Mouse (Mus musculus) heart, embryonic 12.5 days (tissue): ENCODE results near the gene Gba2. TPM values are rescaled to one million over a fixed set of nuclear protein-coding genes. Genes with fewer than 3 reads are reported as not detected.

Experiments used
- ATAC-seq: fragments of 200-750 bp; cut with Nextera tagmentation; 2 replicates; pipeline ENCODE4 v1.8.0; 2017; ENCODE audit warnings: moderate TSS enrichment, moderate library complexity; ENCODE audit not compliant: insufficient number of reproducible peaks, low FRiP score
- H3K27ac ChIP-seq: fragments of 300-500 bp; sonication (generic); 2 replicates; pipeline ENCODE4 v1.5.1; 2016; ENCODE audit warnings: mild to moderate bottlenecking, moderate library complexity; ENCODE audit not compliant: poor library complexity, severe bottlenecking
- H3K27me3 ChIP-seq: fragments of 300-500 bp; sonication (generic); replicated peaks from 2 replicates; pipeline ENCODE4 v1.6.1; 2016; ENCODE audit warnings: mild to moderate bottlenecking, moderate library complexity
- H3K36me3 ChIP-seq: fragments of 300-500 bp; sonication (generic); 2 replicates; pipeline ENCODE4 v1.6.1; 2016; ENCODE audit warnings: mild to moderate bottlenecking, moderate library complexity
- H3K4me1 ChIP-seq: fragments of 300-500 bp; sonication (generic); replicated peaks from 2 replicates; pipeline ENCODE4 v1.6.1; 2016; ENCODE audit warnings: mild to moderate bottlenecking
- H3K4me2 ChIP-seq: fragments of 300-500 bp; sonication (generic); 2 replicates; pipeline ENCODE4 v1.6.1; 2016; ENCODE audit warnings: mild to moderate bottlenecking, moderate library complexity
- H3K4me3 ChIP-seq: fragments of 300-500 bp; sonication (generic); 2 replicates; pipeline ENCODE4 v1.5.1; 2016; ENCODE audit warnings: mild to moderate bottlenecking
- H3K9ac ChIP-seq: fragments of 300-500 bp; sonication (generic); 2 replicates; pipeline ENCODE4 v1.6.1; 2016; ENCODE audit warnings: mild to moderate bottlenecking, moderate library complexity
- H3K9me3 ChIP-seq: fragments of 300-500 bp; sonication (generic); replicated peaks from 2 replicates; pipeline ENCODE4 v1.6.1; 2016; ENCODE audit warnings: mild to moderate bottlenecking, moderate library complexity
- WGBS: fragments of 180-500 bp; shearing (Covaris S2); methylation state at CpG from one replicate; pipeline ENCODE4 v1.1.7; 2016; 5-methylcytosine and 5-hydroxymethylcytosine counted together
- polyA plus RNA-seq: library from polyadenylated mRNA; unstranded; fragments of >200 nt; fragmentation: Nextera tagmentation; extraction: Ambion mirVana; gene quantifications from 2 replicates; pipeline ENCODE4 v1.2.1, GENCODE M21; 2016

The Gba2 gene
- polyA plus RNA-seq, 1 experiment from 2014 or later = 25.8 TPM

- 11% methylated on average over 6 of the region's 6 CpGs for WGBS
- H3K9ac ChIP-seq = 0 out of 2 replicates have a peak overlapping the region, but pooled peaks have one; percentile 3
Measured at GRCm38 (mm10) chr4:43519956-43520355, 58.7 kb downstream of the Gba2 start.

GRCm38 (mm10) chr4:43519551-43519950 is 59.1 kb downstream of the Gba2 start:
- Histone ChIP-seq H3K9me3 (no peaks in the 10 kb centered on the region), H3K4me1 (peaks cover 74% of the 10 kb centered on the region), H3K4me2 (peak overlapping the region; percentile 88), H3K27ac (no peak overlapping the region), H3K4me3 (0 out of 2 replicates have a peak overlapping the region, but pooled peaks have one; percentile 7), H3K9ac (peak overlapping the region; percentile 13; the same call in 1 of the 2 replicates), H3K36me3 (peaks cover 42% of the 10 kb centered on the region), H3K27me3 (peaks cover 11% of the 10 kb centered on the region; the same call in 1 of the 2 replicates)
- ATAC-seq = no peak
- WGBS = 27% methylated on average over 10 of the region's 10 CpGs

More at GRCm38 (mm10) chr4:43519956-43520355, 58.7 kb downstream of the Gba2 start:
- peaks cover 11% of the 10 kb centered on the region; the same call in 1 of the 2 replicates for H3K27me3 ChIP-seq
- H3K4me3 ChIP-seq = 0 out of 2 replicates have a peak overlapping the region, but pooled peaks have one; percentile 7
- H3K36me3 ChIP-seq = peaks cover 39% of the 10 kb centered on the region
- H3K4me2 ChIP-seq = peak overlapping the region; percentile 88
- peak overlapping the region; percentile 48 for H3K27ac ChIP-seq
- no peaks in the 10 kb centered on the region for H3K9me3 ChIP-seq
- ATAC-seq = no peak
- peaks cover 74% of the 10 kb centered on the region for H3K4me1 ChIP-seq

Other genes starting within 250 kb of the Gba2 start
- 14.1 and 15.7 TPM in 2 replicates for gene Rusc2, start 196.9 kb downstream of the Gba2 start, polyA plus RNA-seq
- gene Fam166b, start 149.7 kb downstream of the Gba2 start, polyA plus RNA-seq = 0.14 TPM in 1 of 2 replicates, not detected in the other
- 10.3 and 11.6 TPM in 2 replicates for gene Tesk1, start 136.9 kb downstream of the Gba2 start, polyA plus RNA-seq
- 0.82 and 2.0 TPM in 2 replicates for gene Cd72, start 124.2 kb downstream of the Gba2 start, polyA plus RNA-seq
- gene Sit1, start 95.1 kb downstream of the Gba2 start, polyA plus RNA-seq = not detected in 2 replicates
- 63.6 and 66.4 TPM in 2 replicates for gene Ccdc107, start 86.0 kb downstream of the Gba2 start, polyA plus RNA-seq
- 37.7 and 38.7 TPM in 2 replicates for gene Arhgef39, start 79.2 kb downstream of the Gba2 start, polyA plus RNA-seq
- 1.6 and 2.0 TPM in 2 replicates for gene Car9, start 71.9 kb downstream of the Gba2 start, polyA plus RNA-seq
- 153 and 155 TPM in 2 replicates for gene Tpm2, start 55.1 kb downstream of the Gba2 start, polyA plus RNA-seq
- 57.2 and 61.2 TPM in 2 replicates for gene Creb3, start 16.5 kb downstream of the Gba2 start, polyA plus RNA-seq
- 117 and 124 TPM in 2 replicates for gene Tln1, start 16.2 kb downstream of the Gba2 start, polyA plus RNA-seq
- gene Rgp1, start 158 bp downstream of the Gba2 start, polyA plus RNA-seq = 20.4 and 26.4 TPM in 2 replicates
- 0.50 and 1.3 TPM in 2 replicates for gene Msmp, start 5.6 kb upstream of the Gba2 start, polyA plus RNA-seq
- gene Npr2, start 53.1 kb upstream of the Gba2 start, polyA plus RNA-seq = 11.0 and 11.2 TPM in 2 replicates
- gene Spag8, start 74.7 kb upstream of the Gba2 start, polyA plus RNA-seq = 0.40 and 0.51 TPM in 2 replicates
- 130 and 139 TPM in 2 replicates for gene Hint2, start 77.6 kb upstream of the Gba2 start, polyA plus RNA-seq
- 5.1 and 5.6 TPM in 2 replicates for gene Tmem8b, start 90.1 kb upstream of the Gba2 start, polyA plus RNA-seq
- gene Fam221b, start 90.3 kb upstream of the Gba2 start, polyA plus RNA-seq = 3.8 and 3.9 TPM in 2 replicates
- gene Olfr70, start 121.9 kb upstream of the Gba2 start, polyA plus RNA-seq = not detected in 2 replicates
- not detected in 2 replicates for gene Olfr71, start 131.4 kb upstream of the Gba2 start, polyA plus RNA-seq
- gene Hrct1, start 148.3 kb upstream of the Gba2 start, polyA plus RNA-seq = 0.96 and 1.0 TPM in 2 replicates
- 0.15 and 0.35 TPM in 2 replicates for gene Spaar, start 151.2 kb upstream of the Gba2 start, polyA plus RNA-seq
- not detected in 2 replicates for gene Olfr159, start 192.1 kb upstream of the Gba2 start, polyA plus RNA-seq
- gene Olfr156, start 245.0 kb upstream of the Gba2 start, polyA plus RNA-seq = not detected in 2 replicates